In the genomic region with DNA sequence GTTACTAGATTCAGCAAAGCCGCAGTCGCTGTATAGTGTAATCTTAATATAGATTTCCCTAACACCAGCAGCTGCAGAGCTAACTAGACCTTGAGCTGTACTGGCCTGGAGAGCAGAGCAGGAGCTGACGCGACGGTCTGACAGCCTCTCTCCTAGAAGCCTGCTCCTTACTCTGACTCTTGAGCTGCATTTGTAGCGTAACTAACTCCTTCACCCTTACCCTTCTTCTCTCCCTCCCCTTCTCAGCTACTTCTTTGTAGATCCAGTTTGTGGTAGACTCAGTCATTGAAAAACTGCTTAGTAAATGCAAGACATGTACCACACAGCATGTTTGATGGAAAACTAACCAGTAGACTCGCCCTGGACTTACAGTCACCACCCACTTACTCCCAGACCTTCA, we compare ENCODE assay signal across 13 mouse cellular contexts.
"Had no signal": no experiment of that assay in that cellular context is flagged by ENCODE, and none has a peak within 500 bp of the region (broad histone marks: within the 10 kb centered on the region; RNA-seq: fewer than 3 reads in every experiment).

No protein-coding gene starts in this region.

- H3K9me3 ChIP-seq: limb, embryonic 12.5 days; liver, embryonic 15.5 days had no signal

- ATAC-seq: intestine, postnatal 0 days; lung, postnatal 0 days had no signal

- H3K4me2 ChIP-seq: limb, embryonic 12.5 days; liver, embryonic 11.5 days; liver, embryonic 15.5 days; midbrain, embryonic 11.5 days had no signal

- H3K27ac ChIP-seq: limb, embryonic 12.5 days; liver, embryonic 15.5 days had no signal

- DNase-seq: kidney, adult 8-10 months; kidney, postnatal 36 days; layer of hippocampus, adult 9-11 months; layer of hippocampus, postnatal 36 days; lung, adult 2 months; lung, postnatal 36 days; right cerebral cortex, postnatal 14 days had no signal

- H3K4me3 ChIP-seq: limb, embryonic 12.5 days; liver, embryonic 15.5 days had no signal

- H3K27me3 ChIP-seq: limb, embryonic 12.5 days; liver, embryonic 15.5 days had no signal

- H3K9ac ChIP-seq: limb, embryonic 12.5 days; liver, embryonic 15.5 days had no signal
